Mouse (Mus musculus) CH12F3 (cell line): ENCODE measurements around the gene Sars.

Source experiments
- in situ Hi-C: fragments of 300-500 bp; cut with MboI; formaldehyde crosslinking; loops from 2 replicates; pipeline ENCODE4 v1.14.3; 2020; ENCODE audit warnings: low sequenced_read_pairs

Sars gene

GRCm38 (mm10) chr3:108424944-108425623, 19.9 kb downstream of the Sars start:
- in situ Hi-C loops: no loop called here

DNA sequence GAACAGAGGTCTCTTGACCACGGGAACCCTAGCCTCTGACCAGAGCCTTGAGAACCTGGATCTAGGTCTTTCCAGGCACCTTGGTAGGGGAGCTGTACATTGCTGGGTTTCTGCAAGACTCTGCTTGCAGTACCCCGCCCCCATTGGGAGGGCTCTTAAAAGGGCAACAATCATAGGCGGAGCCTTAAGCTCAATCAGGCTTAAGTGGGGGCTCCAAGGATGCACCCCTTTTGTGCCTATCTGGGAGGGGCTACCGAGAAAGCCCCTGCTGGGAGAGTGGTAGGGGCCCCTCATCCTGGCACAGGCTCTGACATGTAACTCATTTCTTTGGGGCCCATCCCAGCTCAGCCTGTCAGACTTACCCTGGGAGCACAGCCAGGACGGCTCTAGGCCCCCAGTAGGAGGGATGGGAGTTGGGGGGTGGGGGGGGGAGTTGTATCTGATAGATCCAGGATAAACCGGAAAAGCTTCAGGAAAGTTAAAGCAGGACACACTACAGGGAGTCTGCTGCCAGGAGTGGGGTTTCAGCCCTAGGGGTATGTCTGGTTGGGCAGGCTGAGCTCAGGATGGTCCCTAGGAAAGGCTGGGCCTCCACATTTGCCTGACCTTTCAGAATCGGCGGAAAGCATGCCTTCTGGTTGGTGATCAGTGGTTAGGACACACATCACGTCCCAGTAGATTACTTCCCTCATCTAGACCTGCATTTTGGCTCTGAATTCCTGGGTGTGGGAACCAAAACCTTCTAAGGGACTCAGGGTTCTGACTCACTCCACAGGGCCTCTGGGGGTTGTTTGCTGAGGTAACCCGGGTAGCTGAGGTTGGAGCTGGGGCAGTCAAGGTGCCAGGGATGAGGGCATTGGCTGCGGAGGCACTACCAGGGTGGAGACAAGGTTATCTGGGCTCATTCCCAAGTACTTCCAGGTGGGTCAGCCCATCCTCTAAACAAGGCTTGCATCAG, 20.9 kb downstream of the Sars start:
- in situ Hi-C loops: no loop called here

- in situ Hi-C loops: no loop called here
Observed at GRCm38 (mm10) chr3:108423006-108423405, 22.0 kb downstream of the Sars start.

- in situ Hi-C loops: no loop called here
Observed at GRCm38 (mm10) chr3:108415831-108416223, 29.2 kb downstream of the Sars start.

DNA sequence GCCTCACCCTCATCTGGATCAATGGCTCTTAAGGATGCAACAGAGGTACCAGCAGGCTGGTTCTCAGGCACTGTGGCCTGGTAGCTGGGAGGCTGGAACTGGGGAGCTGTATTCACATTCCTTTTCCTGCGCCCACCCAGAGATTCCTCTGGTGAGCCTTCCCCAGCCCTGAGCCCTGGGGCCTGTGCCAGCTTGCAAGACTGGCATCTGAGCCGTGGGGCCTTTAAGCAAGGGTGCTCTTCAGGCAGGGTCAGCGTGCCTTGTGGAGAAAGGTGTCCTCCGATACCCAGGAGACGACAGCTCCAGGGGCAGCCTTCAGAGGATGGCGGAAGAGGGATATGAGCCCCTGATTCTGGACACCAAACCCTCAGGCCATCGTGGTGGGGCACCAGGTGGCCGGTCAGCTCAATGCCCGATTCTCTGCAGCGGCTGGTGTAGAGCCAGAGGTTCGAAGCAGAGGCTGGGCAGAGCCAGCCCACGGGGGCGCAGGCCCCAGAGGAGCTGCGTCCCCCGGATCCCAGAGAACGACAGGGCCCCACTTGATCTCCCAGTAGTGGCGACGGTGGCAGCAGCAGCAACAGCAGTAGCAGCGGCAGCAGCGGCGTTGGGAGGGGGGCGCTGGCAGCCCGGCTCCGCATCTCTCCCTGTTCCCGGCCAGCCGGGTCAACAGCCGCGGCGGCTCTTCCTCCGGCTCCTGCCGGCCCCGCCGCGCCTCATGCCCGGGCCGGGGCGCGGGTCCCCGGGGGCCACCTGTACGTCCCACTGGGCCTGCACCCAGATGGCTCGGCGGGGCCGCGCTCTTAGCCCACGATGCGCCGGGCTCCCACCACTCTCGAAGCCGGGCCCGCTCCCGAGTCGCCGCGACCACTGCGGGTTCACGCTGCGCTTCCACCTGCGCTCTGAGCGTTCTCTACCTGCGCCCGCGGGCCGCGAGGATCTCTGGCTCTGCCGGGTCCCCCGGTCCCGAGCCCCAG, 29.9 kb downstream of the Sars start, which contains the start of gene Celsr2:
TSS of gene Celsr2 (minus strand) at position 696 of the 974 bp plus-strand sequence.
- in situ Hi-C loops: no loop called here

DNA sequence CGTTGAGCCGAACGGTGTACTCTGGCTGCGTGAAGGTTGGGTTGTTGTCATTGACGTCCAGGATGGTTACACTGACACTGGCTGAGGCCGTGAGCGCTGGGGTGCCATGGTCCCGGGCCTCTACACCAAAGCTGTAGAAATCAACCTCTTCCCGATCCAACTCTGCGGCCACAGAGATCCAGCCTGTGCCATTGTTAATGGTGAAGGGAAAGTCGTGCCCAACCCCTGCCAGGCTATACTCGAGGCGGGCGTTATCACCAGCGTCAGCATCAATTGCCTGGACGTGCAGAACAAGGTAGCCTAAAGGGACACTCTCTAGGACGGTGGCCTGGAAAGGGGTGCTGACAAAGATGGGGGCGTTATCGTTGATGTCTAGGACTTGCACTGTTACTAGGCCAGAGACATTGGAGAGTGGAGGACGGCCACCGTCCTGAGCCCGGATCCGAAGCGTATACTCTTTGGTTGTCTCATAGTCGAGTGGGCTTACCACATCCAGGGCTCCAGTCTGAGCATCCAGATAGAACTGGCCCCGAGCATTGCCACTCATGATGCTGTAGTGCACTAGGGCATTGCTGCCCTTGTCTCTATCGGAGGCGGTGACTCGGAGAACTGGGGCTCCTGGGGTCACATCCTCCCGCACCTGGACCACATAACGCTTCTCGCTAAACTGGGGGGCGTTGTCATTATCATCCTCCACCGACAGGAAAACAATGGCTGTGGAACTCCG, 31.2 kb downstream of the Sars start:
- in situ Hi-C loops: no loop called here

DNA sequence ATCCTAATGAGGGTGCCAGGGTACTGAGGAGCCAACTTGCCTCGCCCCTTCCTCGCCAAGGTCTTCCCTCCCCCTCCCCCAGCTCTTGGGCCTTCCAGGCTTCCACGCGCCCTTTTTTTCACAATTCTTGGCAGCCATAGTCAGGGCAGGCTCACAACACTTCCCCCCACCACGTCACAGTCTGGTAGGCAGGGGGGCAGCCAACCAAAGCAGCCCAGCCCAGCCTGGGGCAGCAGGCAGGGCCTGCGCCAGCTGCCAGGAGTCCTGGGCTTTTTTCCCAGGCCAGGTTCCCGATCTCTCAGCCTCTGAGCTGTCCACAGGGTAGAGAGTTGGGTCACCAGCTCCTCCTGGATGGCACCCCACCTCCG, 33.3 kb downstream of the Sars start:
- in situ Hi-C loops: no loop called here

DNA sequence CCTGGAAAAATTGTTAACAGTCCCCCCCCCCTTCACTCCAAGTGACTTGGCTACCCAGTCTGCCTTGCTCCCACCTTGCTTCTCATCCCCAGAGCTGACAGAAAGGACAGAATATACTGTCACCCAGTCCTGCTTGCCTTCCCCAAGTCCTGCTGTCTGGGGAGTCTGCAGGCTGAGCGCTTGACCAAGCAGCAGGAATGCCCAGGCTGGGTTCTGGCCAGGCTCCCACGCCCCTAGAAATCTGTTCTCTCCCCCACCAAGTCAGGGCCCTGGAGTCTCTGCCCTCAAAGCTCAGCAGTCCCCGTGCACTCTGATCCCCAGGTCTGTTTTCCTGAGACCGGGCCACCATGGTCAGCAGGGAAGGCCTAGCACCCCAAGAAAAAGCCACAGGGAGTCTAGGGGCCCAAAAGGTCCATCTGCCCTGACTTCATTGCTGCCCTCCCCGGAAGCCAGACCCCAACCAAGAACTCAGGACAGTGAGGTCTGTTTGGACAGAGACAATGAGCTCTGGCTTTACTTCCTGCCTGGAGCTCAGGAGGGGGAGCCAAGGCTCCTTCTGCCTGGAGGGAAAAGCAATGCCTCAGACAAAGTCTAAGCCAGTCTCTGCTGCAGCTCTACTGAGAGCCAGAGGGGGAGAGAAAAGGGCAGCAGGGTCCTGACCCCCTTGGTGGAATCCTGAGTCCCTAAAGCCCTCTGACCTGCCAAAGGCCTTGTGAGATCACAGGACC, 33.8 kb downstream of the Sars start:
- in situ Hi-C loops: no loop called here

DNA sequence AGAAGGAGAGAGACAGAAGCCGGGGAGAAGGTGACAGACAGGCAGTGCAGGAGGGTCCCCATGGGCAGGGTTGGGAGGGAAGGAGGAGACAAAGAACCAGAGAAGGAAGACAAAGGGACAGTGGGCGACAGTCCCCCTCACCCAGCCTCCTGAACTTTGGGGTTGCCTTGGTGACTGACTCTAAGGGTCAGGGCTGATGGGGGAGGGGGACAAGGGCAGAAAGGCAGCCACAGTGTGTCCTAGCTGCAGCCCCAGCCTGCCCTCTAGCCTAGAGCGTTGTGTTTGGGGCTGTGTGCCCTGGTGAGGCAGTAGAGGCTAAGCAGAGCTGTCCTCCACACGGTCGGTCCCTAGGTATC, 34.7 kb downstream of the Sars start:
- in situ Hi-C loops: no loop called here

- in situ Hi-C loops: no loop called here
Observed at GRCm38 (mm10) chr3:108409656-108410358, 35.2 kb downstream of the Sars start.

DNA sequence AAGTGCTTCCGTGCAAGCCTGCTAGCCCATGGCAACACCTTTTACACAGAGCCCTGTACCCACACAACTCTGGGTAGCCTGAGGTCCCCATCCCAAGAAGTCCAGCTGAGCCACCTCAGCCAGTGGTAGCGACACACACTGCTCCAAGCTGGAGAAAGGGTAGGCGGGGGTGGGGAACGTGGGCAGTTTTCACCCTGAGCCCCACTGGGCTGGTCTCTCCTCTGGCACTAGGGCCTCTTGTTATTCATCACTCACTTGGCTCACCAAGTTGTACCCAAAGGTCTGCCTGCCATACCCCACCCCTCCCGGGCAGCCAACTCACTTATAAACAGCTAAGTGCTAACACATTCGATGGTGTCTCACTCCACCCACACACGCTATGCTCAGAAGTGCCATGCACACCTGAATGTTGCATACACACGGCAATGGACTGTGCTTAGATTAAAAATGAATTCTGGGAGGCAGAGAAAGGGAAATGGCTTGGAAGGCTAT, 36.4 kb downstream of the Sars start:
- in situ Hi-C loops: no loop called here

DNA sequence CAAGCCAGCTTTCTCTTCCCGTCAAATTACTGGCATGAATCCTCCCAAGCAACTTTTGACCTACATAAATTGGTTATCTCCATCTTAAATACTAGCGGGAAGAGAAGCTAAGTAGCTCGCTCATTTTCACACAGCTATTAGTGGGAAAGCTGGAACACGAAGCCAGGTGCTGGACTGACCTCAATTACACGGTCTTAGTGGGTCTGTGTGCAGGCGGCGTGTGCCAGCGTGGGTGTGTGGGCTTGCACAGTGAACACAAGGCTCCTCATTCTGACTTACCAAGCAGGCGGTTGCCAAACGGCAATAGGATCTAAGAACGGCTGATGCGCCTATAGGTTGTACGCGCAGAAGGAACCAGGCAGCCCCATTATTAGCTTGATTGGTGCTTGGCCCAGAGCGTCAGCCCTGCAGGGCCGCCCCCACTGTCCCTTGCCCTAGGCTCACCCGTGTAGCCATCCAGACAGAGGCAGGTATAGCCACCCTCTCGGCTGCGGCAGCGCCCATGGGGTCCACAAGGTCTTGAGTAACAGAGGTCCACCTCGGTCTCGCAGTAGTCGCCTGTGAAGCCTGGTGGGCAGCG, 38.6 kb downstream of the Sars start:
- in situ Hi-C loops: no loop called here

- in situ Hi-C loops: no loop called here
Observed at GRCm38 (mm10) chr3:108405536-108406305, 39.3 kb downstream of the Sars start.

- in situ Hi-C loops: no loop called here
Observed at GRCm38 (mm10) chr3:108402528-108402920, 42.5 kb downstream of the Sars start.

DNA sequence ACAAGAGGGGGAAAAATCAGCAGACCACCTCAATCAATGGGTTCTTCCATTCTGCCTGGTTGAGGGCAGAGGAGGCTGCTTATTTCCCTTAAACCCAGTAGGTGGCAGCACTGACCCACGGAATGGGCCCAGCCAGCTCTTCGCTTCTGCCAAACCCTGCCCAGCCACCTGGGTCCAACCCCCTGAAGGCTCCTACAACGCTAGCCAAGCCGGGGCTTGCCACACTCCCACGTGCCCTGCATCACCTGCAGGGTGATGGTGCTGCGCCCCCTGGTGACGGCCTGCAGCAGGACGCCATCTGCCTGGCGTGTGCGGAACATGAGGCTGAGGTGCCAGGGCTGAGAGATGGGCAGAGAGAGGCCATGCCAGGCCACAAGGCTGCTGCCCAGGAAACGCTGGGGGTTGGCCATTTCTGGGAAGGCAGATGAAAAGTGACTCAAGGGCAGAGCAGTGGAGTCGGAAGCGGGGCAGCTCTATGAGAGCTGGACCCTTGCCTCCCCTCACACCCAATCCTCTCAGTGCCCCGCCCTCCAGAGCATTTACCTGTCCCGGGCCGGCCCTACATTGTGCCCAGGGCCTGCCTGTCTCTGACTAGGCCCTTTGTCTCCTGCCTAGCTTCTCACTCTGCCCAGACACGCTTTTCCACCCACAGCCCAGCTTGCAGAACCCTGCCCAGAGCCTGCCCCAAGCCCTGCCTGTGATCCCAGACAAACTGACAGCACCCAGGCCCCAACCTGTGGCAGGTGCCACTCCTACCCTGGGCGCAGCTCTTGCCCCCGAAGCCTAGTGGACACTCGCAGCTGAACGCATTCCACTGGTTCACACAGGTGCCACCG, 43.1 kb downstream of the Sars start:
- in situ Hi-C loops: no loop called here

DNA sequence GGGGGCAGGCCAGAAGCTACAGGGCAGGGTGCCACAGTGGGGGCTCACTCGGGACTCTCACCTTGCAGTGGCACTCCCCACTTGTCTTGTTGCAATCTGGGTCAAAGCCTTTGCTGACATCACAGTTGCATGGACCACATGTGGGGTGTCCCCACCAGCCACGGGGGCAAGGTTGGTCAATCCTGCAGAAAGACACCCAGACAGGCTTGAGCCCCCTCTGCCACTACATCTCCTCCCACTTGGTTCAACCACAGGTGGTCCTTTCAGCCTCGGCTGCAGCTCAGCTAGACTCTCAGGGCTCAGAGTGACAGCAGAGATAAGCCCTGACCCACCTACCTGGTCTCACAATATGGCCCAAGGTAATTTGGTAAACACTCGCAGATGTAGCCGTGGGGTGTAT, 44.6 kb downstream of the Sars start:
- in situ Hi-C loops: no loop called here

DNA sequence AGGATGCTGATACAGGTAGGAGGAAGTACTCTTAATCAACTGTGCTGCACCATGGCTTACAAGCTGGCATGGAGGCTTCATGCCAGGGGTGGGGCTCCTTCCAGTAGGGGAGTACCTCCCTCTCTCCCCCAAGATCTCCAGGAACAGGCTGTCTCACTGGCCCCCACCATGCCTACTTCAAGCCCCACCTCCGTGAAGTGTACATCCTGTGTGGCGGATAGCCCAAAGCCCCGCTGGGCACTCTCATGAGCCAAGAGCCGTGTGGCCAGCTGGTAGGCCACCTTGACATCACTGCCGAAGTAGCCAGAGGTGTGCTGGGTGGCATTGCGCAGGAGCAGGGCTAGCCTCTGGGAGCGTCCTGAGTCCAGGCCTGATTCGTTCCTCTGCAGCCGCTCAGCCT, 46.7 kb downstream of the Sars start:
- in situ Hi-C loops: no loop called here
